Mouse (Mus musculus): Measurements from ENCODE around the gene Prr36. TPM values are rescaled to one million over a fixed set of nuclear protein-coding genes. Genes with fewer than 3 reads are reported as not detected.

Prr36 gene
- polyA plus RNA-seq, 1 experiment from 2014 or later = 1.9 TPM

DNA sequence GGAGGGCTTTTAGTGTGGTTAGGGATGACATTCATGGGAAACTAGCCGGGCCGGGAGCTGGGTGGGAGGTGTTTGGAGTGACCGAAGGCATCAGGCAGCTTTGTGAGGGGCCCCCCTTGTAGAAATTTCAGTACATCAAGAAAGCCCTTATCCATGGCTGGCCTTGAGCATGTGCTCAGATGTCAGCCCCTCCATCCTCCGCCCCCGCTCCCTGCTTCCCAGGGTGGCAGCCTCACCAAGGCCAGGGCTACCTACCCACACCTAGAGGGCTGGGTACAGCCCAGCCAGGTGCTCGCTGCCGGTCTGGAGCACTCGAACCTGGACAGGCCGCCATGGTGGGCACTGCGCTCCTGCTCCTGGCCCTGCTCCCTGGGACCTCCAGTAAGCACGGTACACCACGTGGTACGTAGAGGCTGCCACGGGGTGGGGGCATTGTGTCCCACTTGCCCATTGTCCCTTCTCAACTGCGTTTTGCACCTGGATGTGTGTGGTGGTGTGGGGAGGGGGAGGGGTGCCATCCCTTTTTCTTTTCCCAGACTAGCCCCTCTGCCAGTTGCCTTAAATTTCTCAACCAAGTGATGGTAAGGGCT is 30.8 kb upstream of the Prr36 start, which contains the start of gene Tgfbr3l:
Tgfbr3l (plus strand) TSS at position 264 of the 590 bp plus-strand sequence.
- no peaks in the 10 kb centered on the region for H3K9me3 ChIP-seq (ENCODE audit: control insufficient read depth, low read length)
- H3K36me3 ChIP-seq (ENCODE audit: control insufficient read depth, insufficient read depth, low read length) = peaks cover 24% of the 10 kb centered on the region
- peak within 1 kb of the TSS; percentile 22; the same call in 1 of the 2 replicates for H3K4me2 ChIP-seq (ENCODE audit: low read depth, severe bottlenecking)
- H3K27ac ChIP-seq (replicated peaks; ENCODE audit: low read depth, low read length) = no peak within 1 kb of the TSS
- no peak for DNase-seq (ENCODE audit: low spot score)
- WGBS = 79% methylated on average over 15 of the region's 15 CpGs
- no peak within 1 kb of the TSS for H3K9ac ChIP-seq (ENCODE audit: low read length)
- H3K4me3 ChIP-seq (ENCODE audit: low read depth, low read length) = no peak within 1 kb of the TSS
- ATAC-seq (ENCODE audit: insufficient number of reproducible peaks, low FRiP score, low TSS enrichment, low read depth) = no peak
- H3K27me3 ChIP-seq (ENCODE audit: control insufficient read depth, insufficient read depth, low read length) = no peaks in the 10 kb centered on the region
- peaks cover 7% of the 10 kb centered on the region; the same call in 1 of the 2 replicates for H3K4me1 ChIP-seq (ENCODE audit: control insufficient read depth, insufficient read depth, low read length)

DNA sequence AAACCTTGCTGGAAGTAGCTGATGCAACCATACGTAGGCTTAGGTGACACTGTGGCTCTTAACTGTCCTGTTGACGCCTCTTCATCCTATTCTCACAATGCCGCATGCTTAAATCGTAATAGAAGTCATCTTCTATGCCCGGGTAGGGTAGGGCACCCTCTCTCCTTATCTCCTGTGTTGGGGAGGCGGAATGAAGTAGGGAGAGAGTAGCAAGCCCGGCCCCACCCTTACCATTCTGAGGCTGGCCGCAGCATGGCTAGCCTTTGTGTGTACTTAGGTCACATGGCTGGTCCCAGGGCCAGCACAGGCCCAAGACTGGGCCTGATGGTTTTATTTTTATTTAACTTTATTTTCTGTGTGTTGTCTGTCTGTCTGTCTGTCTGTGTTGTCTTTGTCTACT is 30.0 kb upstream of the Prr36 start:
- H3K4me2 ChIP-seq (ENCODE audit: low read depth, severe bottlenecking) = no peak overlapping the region
- 88% methylated on average over 8 of the region's 8 CpGs for WGBS
- DNase-seq (ENCODE audit: low spot score) = no peak
- H3K27ac ChIP-seq (replicated peaks; ENCODE audit: low read depth, low read length) = no peak overlapping the region
- peaks cover 30% of the 10 kb centered on the region for H3K36me3 ChIP-seq (ENCODE audit: control insufficient read depth, insufficient read depth, low read length)
- H3K4me1 ChIP-seq (ENCODE audit: control insufficient read depth, insufficient read depth, low read length) = peaks cover 7% of the 10 kb centered on the region; the same call in 1 of the 2 replicates
- H3K4me3 ChIP-seq (ENCODE audit: low read depth, low read length) = no peak overlapping the region
- no peak overlapping the region for H3K9ac ChIP-seq (ENCODE audit: low read length)
- H3K27me3 ChIP-seq (ENCODE audit: control insufficient read depth, insufficient read depth, low read length) = no peaks in the 10 kb centered on the region
- no peak for ATAC-seq (ENCODE audit: insufficient number of reproducible peaks, low FRiP score, low TSS enrichment, low read depth)
- H3K9me3 ChIP-seq (ENCODE audit: control insufficient read depth, low read length) = no peaks in the 10 kb centered on the region; the same call in 1 of the 2 replicates

DNA sequence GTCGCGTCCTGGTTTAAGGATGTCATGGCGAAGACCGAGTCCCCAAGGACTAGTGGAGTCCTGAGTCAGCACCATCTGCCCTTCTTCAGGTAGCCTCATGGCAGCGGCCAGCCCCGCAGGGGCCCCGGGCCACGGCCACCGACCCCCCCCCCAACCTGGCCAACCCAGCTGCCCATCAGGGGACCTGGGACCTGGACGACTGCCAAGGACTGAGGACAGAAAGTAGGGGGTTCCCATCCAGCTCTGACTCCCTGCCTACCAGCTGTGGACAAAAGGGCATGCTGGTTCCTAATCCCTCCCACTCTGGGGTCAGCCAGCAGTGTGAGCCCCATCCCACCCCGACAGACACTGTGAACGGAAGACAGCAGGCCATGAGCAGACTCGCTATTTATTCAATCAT is 28.5 kb upstream of the Prr36 start:
- H3K4me2 ChIP-seq (ENCODE audit: low read depth, severe bottlenecking) = no peak overlapping the region
- H3K4me3 ChIP-seq (ENCODE audit: low read depth, low read length) = no peak overlapping the region
- peaks cover 7% of the 10 kb centered on the region; the same call in 1 of the 2 replicates for H3K4me1 ChIP-seq (ENCODE audit: control insufficient read depth, insufficient read depth, low read length)
- H3K36me3 ChIP-seq (ENCODE audit: control insufficient read depth, insufficient read depth, low read length) = peaks cover 30% of the 10 kb centered on the region
- no peaks in the 10 kb centered on the region for H3K27me3 ChIP-seq (ENCODE audit: control insufficient read depth, insufficient read depth, low read length)
- 84% methylated on average over 13 of the region's 13 CpGs for WGBS
- no peak overlapping the region for H3K9ac ChIP-seq (ENCODE audit: low read length)
- no peak overlapping the region for H3K27ac ChIP-seq (replicated peaks; ENCODE audit: low read depth, low read length)
- DNase-seq (ENCODE audit: low spot score) = no peak
- ATAC-seq (ENCODE audit: insufficient number of reproducible peaks, low FRiP score, low TSS enrichment, low read depth) = no peak
- no peaks in the 10 kb centered on the region; the same call in 1 of the 2 replicates for H3K9me3 ChIP-seq (ENCODE audit: control insufficient read depth, low read length)

DNA sequence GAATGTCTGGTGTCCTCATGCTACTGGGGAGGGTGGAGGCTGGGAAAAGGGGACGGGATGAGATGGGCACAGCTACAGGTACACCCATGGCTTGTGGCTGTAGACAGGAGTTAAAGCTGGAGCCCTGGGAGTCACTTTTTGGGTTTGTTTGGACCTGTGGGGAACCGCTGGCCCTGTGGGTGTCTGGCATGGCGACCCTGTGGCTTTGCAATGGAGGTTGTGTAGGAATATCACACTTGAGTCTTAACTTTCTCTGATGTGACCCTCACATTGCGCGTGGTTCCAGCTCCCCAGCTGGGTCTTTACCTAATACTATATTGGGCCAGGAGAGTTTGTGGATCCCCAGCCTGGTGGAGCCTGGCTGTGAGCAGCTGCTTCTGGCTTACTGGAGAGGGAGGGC is 27.8 kb upstream of the Prr36 start:
- no peaks in the 10 kb centered on the region; the same call in 1 of the 2 replicates for H3K9me3 ChIP-seq (ENCODE audit: control insufficient read depth, low read length)
- ATAC-seq (ENCODE audit: insufficient number of reproducible peaks, low FRiP score, low TSS enrichment, low read depth) (no peak), DNase-seq (ENCODE audit: low spot score) (no peak)
- no peak overlapping the region for H3K4me3 ChIP-seq (ENCODE audit: low read depth, low read length)
- no peak overlapping the region for H3K27ac ChIP-seq (replicated peaks; ENCODE audit: low read depth, low read length)
- H3K27me3 ChIP-seq (ENCODE audit: control insufficient read depth, insufficient read depth, low read length) = no peaks in the 10 kb centered on the region
- H3K9ac ChIP-seq (ENCODE audit: low read length) = no peak overlapping the region
- 92% methylated on average over 5 of the region's 5 CpGs for WGBS
- H3K36me3 ChIP-seq (ENCODE audit: control insufficient read depth, insufficient read depth, low read length) = peaks cover 30% of the 10 kb centered on the region
- no peak overlapping the region for H3K4me2 ChIP-seq (ENCODE audit: low read depth, severe bottlenecking)
- peaks cover 10% of the 10 kb centered on the region for H3K4me1 ChIP-seq (ENCODE audit: control insufficient read depth, insufficient read depth, low read length)

DNA sequence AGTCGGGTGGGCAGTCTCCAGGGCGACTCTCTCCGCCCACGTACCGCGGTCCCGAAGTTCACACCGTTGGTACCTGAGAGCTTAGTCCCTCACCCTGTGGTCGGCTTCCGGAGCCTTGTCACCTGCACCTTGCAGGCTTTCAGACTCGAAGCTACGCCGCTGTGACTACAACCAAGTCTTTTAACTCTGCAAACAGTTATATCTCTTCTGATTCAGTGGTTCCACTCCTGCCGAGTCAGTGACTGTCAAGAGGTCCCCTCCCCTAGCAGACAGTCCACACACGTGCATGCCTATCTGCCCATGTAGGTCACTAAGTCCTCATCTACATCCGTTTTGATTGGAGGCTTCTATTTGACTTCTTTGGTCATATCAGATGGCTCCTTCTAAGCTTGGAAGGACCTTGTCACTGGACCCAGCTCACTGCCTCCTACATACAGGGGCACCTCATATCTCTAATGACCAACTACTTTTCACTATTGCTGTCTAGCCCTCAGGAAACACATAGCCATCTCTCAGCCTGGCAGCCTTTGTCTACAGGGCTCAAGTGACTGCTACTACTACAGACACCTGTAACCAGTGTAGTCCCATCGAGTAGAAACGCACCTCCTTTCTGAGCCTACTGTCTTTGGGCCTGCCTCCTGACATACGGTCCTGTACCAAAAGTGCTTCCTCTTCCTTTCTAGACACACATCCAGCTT is 22.1 kb upstream of the Prr36 start:
- ATAC-seq (ENCODE audit: insufficient number of reproducible peaks, low FRiP score, low TSS enrichment, low read depth) = peak; percentile 4; the same call in 1 of the 2 replicates
- H3K27ac ChIP-seq (replicated peaks; ENCODE audit: low read depth, low read length) = no peak overlapping the region; the same call in 1 of the 2 replicates
- H3K4me2 ChIP-seq (ENCODE audit: low read depth, severe bottlenecking) = peak overlapping the region; percentile 91
- H3K27me3 ChIP-seq (ENCODE audit: control insufficient read depth, insufficient read depth, low read length) = no peaks in the 10 kb centered on the region
- peaks cover 12% of the 10 kb centered on the region for H3K4me1 ChIP-seq (ENCODE audit: control insufficient read depth, insufficient read depth, low read length)
- 16% methylated on average over 19 of the region's 19 CpGs for WGBS
- H3K9me3 ChIP-seq (ENCODE audit: control insufficient read depth, low read length) = no peaks in the 10 kb centered on the region; the same call in 1 of the 2 replicates
- peak overlapping the region; percentile 90 for H3K4me3 ChIP-seq (ENCODE audit: low read depth, low read length)
- H3K36me3 ChIP-seq (ENCODE audit: control insufficient read depth, insufficient read depth, low read length) = peaks cover 14% of the 10 kb centered on the region
- no peak for DNase-seq (ENCODE audit: low spot score)
- peak overlapping the region; percentile 85 for H3K9ac ChIP-seq (ENCODE audit: low read length)

DNA sequence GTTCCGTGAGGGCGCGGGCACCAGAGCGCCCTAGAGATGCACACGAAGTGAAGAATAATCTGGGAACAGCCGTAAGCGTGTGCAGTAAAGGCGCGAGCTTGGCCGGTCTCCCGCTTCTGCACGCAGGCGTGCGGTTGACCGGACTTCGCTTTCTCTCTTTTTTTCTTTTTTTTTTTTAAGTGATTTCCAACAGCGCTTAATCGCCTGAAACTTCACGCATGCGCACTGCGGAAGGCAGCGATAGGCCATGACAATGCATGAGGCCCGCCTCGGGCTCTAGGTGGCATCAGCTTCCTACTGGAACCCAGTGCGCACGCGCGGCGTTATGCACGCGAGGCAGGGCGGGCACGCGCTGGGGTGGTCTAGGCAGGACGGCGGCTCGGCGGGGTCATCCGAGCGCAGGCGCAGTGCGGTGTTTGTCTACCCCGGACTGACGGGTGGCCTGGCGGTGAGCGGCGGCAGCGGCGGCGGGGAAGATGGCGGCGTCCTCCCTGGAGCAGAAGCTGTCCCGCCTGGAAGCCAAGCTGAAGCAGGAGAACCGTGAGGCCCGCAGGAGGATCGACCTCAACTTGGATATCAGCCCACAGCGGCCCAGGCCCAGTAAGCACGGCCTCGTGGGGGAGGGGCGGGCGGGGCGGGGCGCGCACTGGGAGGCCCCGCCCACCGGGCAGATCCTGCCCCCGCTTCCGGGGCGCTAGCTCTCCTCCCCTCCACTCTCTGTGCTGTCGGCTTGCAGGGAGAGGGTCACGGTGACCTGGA is 21.4 kb upstream of the Prr36 start, which contains the start of the genes Map2k7 and Gm49320:
Map2k7 (plus strand) TSS at position 307 of the 759 bp plus-strand sequence.
Gm49320 (plus strand) TSS at position 432 of the 759 bp plus-strand sequence.
- H3K4me3 ChIP-seq (ENCODE audit: low read depth, low read length) = peak within 1 kb of the TSS; percentile 90
- H3K27me3 ChIP-seq (ENCODE audit: control insufficient read depth, insufficient read depth, low read length) = no peaks in the 10 kb centered on the region
- WGBS = under 1% methylated on average over 69 of the region's 71 CpGs
- peaks cover 9% of the 10 kb centered on the region for H3K36me3 ChIP-seq (ENCODE audit: control insufficient read depth, insufficient read depth, low read length)
- H3K9ac ChIP-seq (ENCODE audit: low read length) = peak within 1 kb of the TSS; percentile 85
- peak within 1 kb of the TSS; percentile 91 for H3K27ac ChIP-seq (replicated peaks; ENCODE audit: low read depth, low read length)
- peaks cover 12% of the 10 kb centered on the region for H3K4me1 ChIP-seq (ENCODE audit: control insufficient read depth, insufficient read depth, low read length)
- H3K9me3 ChIP-seq (ENCODE audit: control insufficient read depth, low read length) = no peaks in the 10 kb centered on the region; the same call in 1 of the 2 replicates
- ATAC-seq (ENCODE audit: insufficient number of reproducible peaks, low FRiP score, low TSS enrichment, low read depth) = peak; percentile 90
- peak within 1 kb of the TSS; percentile 91 for H3K4me2 ChIP-seq (ENCODE audit: low read depth, severe bottlenecking)
- DNase-seq (ENCODE audit: low spot score) = peak; percentile 100

DNA sequence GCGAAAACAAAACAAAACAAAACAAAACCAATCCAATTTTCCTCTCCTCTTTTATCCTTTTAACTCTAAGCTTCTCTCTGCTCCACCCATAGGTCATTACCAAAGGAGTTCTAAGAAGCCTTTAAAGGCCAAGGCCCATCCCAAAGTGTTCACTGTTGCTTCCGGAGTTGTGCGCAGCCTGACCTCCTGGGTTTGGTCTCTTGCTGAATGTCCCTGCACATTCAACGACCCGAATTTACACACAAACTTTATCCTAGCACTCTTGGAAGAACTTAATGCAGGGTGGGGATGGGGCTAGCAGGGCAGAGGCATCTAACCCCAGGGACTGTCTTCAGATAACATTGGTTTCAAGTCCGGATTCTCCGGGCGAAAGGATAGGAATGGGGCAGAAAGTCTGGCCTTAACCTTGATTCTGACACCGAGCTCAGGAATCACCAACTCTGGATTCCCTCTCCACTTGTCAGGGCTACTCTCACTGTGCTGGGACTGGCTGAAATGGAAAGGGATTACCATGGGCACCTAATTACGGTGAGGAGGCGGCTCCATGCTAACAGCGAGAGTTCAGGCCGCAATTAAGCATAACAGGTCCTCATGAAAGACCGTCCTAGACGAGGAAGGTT is 20.7 kb upstream of the Prr36 start:
- Histone ChIP-seq H3K4me1 (ENCODE audit: control insufficient read depth, insufficient read depth, low read length) (peaks cover 12% of the 10 kb centered on the region), H3K36me3 (ENCODE audit: control insufficient read depth, insufficient read depth, low read length) (peaks cover 4% of the 10 kb centered on the region), H3K9me3 (ENCODE audit: control insufficient read depth, low read length) (no peaks in the 10 kb centered on the region; the same call in 1 of the 2 replicates), H3K27me3 (ENCODE audit: control insufficient read depth, insufficient read depth, low read length) (no peaks in the 10 kb centered on the region), H3K4me2 (ENCODE audit: low read depth, severe bottlenecking) (peak overlapping the region; percentile 58), H3K9ac (ENCODE audit: low read length) (peak overlapping the region; percentile 81), H3K4me3 (ENCODE audit: low read depth, low read length) (peak overlapping the region; percentile 90), H3K27ac (replicated peaks; ENCODE audit: low read depth, low read length) (peak overlapping the region; percentile 91)
- WGBS = 23% methylated on average over 15 of the region's 15 CpGs
- DNase-seq (ENCODE audit: low spot score) (peak; percentile 41), ATAC-seq (ENCODE audit: insufficient number of reproducible peaks, low FRiP score, low TSS enrichment, low read depth) (no peak)
